Mouse (Mus musculus) thymus, adult 2 months (tissue): ENCODE data around the gene Stx6. TPM values are rescaled to one million over a fixed set of nuclear protein-coding genes. Genes with fewer than 3 reads are reported as not detected.
A peak's percentile ranks its signal among the peaks of the same experiment; 100 is the strongest.

Source experiments
- DNase-seq: peaks from one replicate; pipeline ENCODE4 v3.0.0; 2021
- H3K27ac ChIP-seq: fragments of 200-500 bp; 2 replicates; pipeline ENCODE4 v1.5.1; 2012; ENCODE audit warnings: low read length, control low read depth; ENCODE audit not compliant: control insufficient read depth, insufficient read depth
- H3K27me3 ChIP-seq: fragments of 200-500 bp; 2 replicates; pipeline ENCODE4 v1.6.1; 2012; ENCODE audit warnings: mild to moderate bottlenecking, low read length, moderate library complexity, mixed read lengths; ENCODE audit not compliant: control insufficient read depth, insufficient read depth
- H3K36me3 ChIP-seq: fragments of 200-500 bp; 2 replicates; pipeline ENCODE4 v1.6.1; 2012; ENCODE audit warnings: mild to moderate bottlenecking, low read length, moderate library complexity; ENCODE audit not compliant: control insufficient read depth, insufficient read depth
- H3K4me1 ChIP-seq: fragments of 200-500 bp; replicated peaks from 2 replicates; pipeline ENCODE4 v1.6.1; 2012; ENCODE audit warnings: low read length; ENCODE audit not compliant: control insufficient read depth, insufficient read depth
- H3K4me3 ChIP-seq: fragments of 200-500 bp; 2 replicates; pipeline ENCODE4 v1.5.1; 2012; ENCODE audit warnings: mild to moderate bottlenecking, low read length, control low read depth, moderate library complexity; ENCODE audit not compliant: control insufficient read depth, insufficient read depth
- CTCF ChIP-seq: fragments of 200-500 bp; IDR thresholded peaks from 2 replicates; pipeline ENCODE4 v1.5.1; 2012; ENCODE audit warnings: mild to moderate bottlenecking, control low read depth, low read length, moderate library complexity, borderline replicate concordance; ENCODE audit not compliant: control insufficient read depth, poor library complexity, insufficient read depth; ENCODE audit errors: extremely low read depth
- POLR2A ChIP-seq: fragments of 200-500 bp; IDR thresholded peaks from 2 replicates; pipeline ENCODE4 v1.6.1; 2012; ENCODE audit warnings: mild to moderate bottlenecking, low read length, control low read depth, moderate library complexity; ENCODE audit not compliant: control insufficient read depth, poor library complexity, insufficient read depth; ENCODE audit errors: extremely low read depth
- WGBS: fragments of 180-500 bp; shearing (Covaris S2); methylation state at CpG from one replicate; pipeline ENCODE4 v1.1.7; 2018; 5-methylcytosine and 5-hydroxymethylcytosine counted together
- polyA plus RNA-seq: library from polyadenylated mRNA; depleted of rRNA; stranded (reverse); fragments of >200 nt; gene quantifications from 2 replicates; pipeline ENCODE4 v1.2.3, GENCODE M21; 2012

Gene Stx6
- polyA plus RNA-seq, 1 experiment: 232 TPM

- H3K36me3 ChIP-seq: peaks cover 66% of the 10 kb centered on the region
- peaks cover 18% of the 10 kb centered on the region for H3K4me1 ChIP-seq
- WGBS: 93% methylated on average over 2 of the region's 2 CpGs
- TF ChIP-seq CTCF: no peak
- no peak for TF ChIP-seq POLR2A
- H3K4me3 ChIP-seq: no peak overlapping the region
- no peak overlapping the region for H3K27ac ChIP-seq
- DNase-seq: no peak
- no peaks in the 10 kb centered on the region for H3K27me3 ChIP-seq
These were observed 19.8 kb downstream of the Stx6 start for GRCm38 (mm10) chr1:155178192-155178924.

DNA sequence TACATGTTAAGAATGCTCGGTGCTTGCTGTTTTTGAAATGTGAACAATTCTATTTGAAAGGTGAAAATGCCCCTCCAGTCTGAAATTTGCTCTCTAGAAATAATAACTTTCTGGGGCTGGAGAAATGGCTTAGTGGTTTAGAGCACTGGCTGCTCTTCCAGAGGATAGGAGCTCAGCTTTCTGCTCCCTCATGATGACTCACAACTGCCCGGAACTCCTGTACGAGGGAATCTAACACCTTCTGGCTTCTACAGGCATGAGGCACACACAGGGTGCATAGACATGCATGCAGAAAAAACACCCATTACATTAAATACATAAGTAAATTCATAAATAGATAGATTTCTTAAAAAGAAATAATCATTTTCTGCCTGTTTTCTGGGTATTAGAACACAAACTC, 25.7 kb downstream of the Stx6 start:
- Histone ChIP-seq H3K27me3 (no peaks in the 10 kb centered on the region), H3K36me3 (peaks cover 60% of the 10 kb centered on the region), H3K4me1 (no peaks in the 10 kb centered on the region), H3K27ac (no peak overlapping the region), H3K4me3 (no peak overlapping the region)
- WGBS: 97% methylated on average over 3 of the region's 3 CpGs
- no peak for TF ChIP-seq POLR2A
- TF ChIP-seq CTCF: no peak
- no peak for DNase-seq

- DNase-seq: no peak
- Histone ChIP-seq H3K4me1 (no peaks in the 10 kb centered on the region), H3K36me3 (peaks cover 70% of the 10 kb centered on the region), H3K27me3 (no peaks in the 10 kb centered on the region), H3K4me3 (no peak overlapping the region), H3K27ac (no peak overlapping the region)
- TF ChIP-seq CTCF: no peak
- no peak for TF ChIP-seq POLR2A
- WGBS: 98% methylated on average over 4 of the region's 4 CpGs
These were observed 30.1 kb downstream of the Stx6 start for GRCm38 (mm10) chr1:155188656-155189055.

- Histone ChIP-seq H3K27ac (no peak overlapping the region), H3K4me3 (no peak overlapping the region), H3K27me3 (no peaks in the 10 kb centered on the region), H3K4me1 (no peaks in the 10 kb centered on the region), H3K36me3 (peaks cover 81% of the 10 kb centered on the region)
- no peak for DNase-seq
- WGBS: 98% methylated on average over 8 of the region's 8 CpGs
- TF ChIP-seq CTCF (no peak), POLR2A (no peak)
These were observed 32.7 kb downstream of the Stx6 start for GRCm38 (mm10) chr1:155191219-155191618.

DNA sequence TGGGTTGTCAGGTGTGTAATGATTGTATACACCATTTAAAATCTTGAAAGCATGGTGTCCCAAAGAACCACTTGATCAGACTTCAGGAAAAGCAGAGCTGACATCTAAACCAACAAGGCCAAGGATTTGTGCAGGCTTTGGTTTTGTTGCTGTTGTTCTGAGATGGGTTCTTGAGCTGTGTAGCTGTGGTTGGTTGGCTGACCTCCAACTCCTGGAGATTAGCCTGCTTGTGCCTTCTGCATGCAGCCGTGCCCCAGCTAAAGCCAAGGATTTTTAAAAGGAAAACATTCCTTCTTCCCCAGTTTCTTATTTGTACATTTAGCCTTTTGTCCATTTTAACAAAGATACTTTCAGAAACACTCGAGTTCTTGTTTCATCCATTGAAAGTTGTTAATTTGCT, 33.2 kb downstream of the Stx6 start:
- Histone ChIP-seq H3K27ac (no peak overlapping the region), H3K27me3 (no peaks in the 10 kb centered on the region), H3K36me3 (peaks cover 77% of the 10 kb centered on the region), H3K4me3 (no peak overlapping the region), H3K4me1 (no peaks in the 10 kb centered on the region)
- 93% methylated on average over 2 of the region's 2 CpGs for WGBS
- TF ChIP-seq POLR2A (no peak), CTCF (no peak)
- no peak for DNase-seq

DNA sequence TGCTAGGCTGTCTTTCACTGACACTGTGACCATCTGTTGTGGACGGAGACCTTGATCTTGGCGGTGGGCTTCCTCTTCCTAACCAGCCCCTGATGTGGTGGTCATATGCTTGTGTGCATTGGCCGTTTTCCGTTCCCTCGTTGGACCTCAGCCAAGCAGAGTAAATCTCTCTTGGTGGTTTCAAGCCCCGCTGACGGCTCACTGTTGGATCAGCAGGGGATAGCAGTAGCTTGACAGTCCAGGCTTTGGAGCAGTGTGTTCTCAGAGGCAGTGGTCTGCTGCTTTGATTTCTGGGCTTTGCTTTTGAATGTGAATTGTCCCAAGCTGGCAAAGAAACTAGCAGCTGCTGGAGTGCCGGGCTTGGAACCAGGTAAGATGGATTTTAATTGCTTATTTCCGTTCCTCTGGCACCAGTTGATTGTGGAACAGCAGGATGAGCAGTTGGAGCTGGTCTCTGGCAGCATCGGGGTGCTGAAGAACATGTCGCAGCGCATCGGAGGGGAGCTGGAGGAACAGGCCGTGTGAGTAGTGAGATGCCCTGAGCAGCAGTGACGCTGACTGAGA, 34.4 kb downstream of the Stx6 start:
- WGBS: 73% methylated on average over 15 of the region's 15 CpGs
- H3K4me1 ChIP-seq: no peaks in the 10 kb centered on the region
- H3K27ac ChIP-seq: peak overlapping the region; percentile 8; the same call in 1 of the 2 replicates
- DNase-seq: no peak
- H3K36me3 ChIP-seq: peaks cover 69% of the 10 kb centered on the region
- no peaks in the 10 kb centered on the region for H3K27me3 ChIP-seq
- H3K4me3 ChIP-seq: no peak overlapping the region
- TF ChIP-seq CTCF: no peak
- no peak for TF ChIP-seq POLR2A

GRCm38 (mm10) chr1:155196691-155197090, 38.2 kb downstream of the Stx6 start:
- no peaks in the 10 kb centered on the region for H3K27me3 ChIP-seq
- TF ChIP-seq POLR2A (no peak), CTCF (no peak)
- no peak overlapping the region for H3K4me3 ChIP-seq
- H3K27ac ChIP-seq: no peak overlapping the region
- H3K36me3 ChIP-seq: peaks cover 61% of the 10 kb centered on the region
- 94% methylated on average over 4 of the region's 4 CpGs for WGBS
- H3K4me1 ChIP-seq: peaks cover 5% of the 10 kb centered on the region
- DNase-seq: no peak
